Mouse (Mus musculus): ENCODE data around the gene Dpp7. TPM values are rescaled to one million over a fixed set of nuclear protein-coding genes. Genes with fewer than 3 reads are reported as not detected.

The Dpp7 gene
- polyA plus RNA-seq, 1 experiment from 2014 or later, result 21.5 TPM

DNA sequence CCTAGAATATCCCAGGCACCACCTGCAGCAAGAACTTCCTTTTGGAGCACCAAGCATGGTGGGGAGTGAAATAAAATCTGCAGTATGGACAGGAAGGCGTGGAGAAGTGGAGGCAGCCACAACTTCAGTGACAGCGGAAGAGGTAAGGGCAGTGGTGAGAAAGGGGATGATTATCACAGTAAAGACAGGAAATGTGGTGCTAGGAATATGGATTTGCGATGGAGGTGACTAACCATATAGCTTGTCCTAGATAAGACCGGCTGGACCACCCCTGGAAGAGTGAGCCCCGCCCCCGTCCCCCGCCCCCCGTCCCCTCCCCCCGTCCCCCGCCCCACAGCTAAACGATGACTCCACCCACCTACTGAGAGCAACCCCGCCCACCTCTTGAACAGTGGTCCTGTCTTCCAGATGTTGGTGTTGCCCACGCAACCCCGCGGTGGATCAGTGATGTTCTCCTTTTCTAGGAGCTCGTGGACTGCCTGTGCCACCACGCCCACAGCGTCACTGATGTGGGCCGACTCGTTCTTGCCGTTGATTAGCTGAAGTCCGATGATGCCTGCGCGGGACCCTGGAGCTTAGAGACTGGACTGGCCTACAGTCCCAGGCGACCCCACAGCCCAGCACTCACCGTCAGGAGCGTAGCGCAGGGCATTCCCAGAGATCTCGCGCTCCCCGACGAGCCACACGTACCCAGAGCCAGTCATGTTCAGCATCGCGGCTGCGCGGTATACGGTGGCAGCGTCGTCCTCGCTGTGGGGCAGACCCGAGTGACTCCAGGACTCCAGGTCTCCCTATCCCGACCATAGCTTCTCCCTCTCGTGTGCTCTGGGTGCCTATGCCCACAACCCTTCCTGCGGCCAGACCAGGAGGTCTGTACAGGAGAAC lies 51.3 kb downstream of the Dpp7 start:
- no peaks in the 10 kb centered on the region for H3K9me3 ChIP-seq
- 2% methylated on average over 40 of the region's 45 CpGs for WGBS
- H3K27me3 ChIP-seq (replicated peaks), result peaks cover 48% of the 10 kb centered on the region
- peaks cover 10% of the 10 kb centered on the region; the same call in 1 of the 2 replicates for H3K4me1 ChIP-seq
- no peaks in the 10 kb centered on the region for H3K36me3 ChIP-seq
- ATAC-seq (ENCODE audit: insufficient read depth, low FRiP score, low read depth), result peak; percentile 56
- H3K9ac ChIP-seq, result 0 out of 2 replicates have a peak overlapping the region, but pooled peaks have one; percentile 7
- peak overlapping the region; percentile 95 for H3K4me2 ChIP-seq
- H3K27ac ChIP-seq, result no peak overlapping the region
- H3K4me3 ChIP-seq (replicated peaks), result peak overlapping the region; percentile 45

DNA sequence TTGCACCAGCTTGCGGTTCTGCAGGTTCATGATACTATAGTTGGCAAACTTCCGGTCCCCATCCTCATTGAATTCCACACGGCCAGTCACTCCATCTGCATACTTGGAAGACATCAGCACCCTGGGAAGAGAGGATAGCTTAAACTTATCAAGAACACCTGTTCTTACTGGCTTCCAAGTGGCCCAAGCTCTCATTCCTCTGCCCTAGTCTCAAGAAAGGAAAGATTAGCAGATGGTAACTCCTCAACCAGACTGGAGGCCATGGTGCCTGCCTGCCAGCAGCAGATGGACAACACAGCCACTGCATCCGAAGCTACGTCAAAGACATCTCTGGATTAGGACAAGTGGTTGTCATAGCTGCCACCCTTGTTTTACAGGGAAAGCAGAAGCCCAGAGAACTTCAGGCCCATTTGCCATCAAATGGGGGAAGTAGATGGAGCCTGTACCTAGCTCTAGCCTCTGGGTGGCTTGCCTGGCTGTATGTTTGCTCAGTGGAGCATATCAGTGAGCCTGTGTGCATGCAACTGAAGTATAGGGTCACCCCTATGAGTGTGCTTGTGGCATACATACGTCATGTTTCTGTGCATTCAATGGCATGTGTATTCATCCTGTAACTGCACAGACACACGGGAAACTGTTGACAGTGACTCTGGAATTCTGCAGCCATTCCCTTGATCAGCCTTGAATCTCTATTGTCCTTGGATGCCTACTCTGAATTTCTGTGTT lies 52.1 kb downstream of the Dpp7 start:
- no peak for ATAC-seq (ENCODE audit: insufficient read depth, low FRiP score, low read depth)
- peak overlapping the region; percentile 45; the same call in 1 of the 2 replicates for H3K4me3 ChIP-seq (replicated peaks)
- peaks cover 10% of the 10 kb centered on the region; the same call in 1 of the 2 replicates for H3K4me1 ChIP-seq
- H3K4me2 ChIP-seq, result peak overlapping the region; percentile 95
- no peaks in the 10 kb centered on the region for H3K9me3 ChIP-seq
- WGBS, result 63% methylated on average over 7 of the region's 7 CpGs
- H3K36me3 ChIP-seq, result no peaks in the 10 kb centered on the region
- H3K27me3 ChIP-seq (replicated peaks), result peaks cover 47% of the 10 kb centered on the region
- H3K27ac ChIP-seq, result no peak overlapping the region
- H3K9ac ChIP-seq, result no peak overlapping the region

GRCm38 (mm10) chr2:25303452-25303851 lies 52.7 kb downstream of the Dpp7 start:
- peaks cover 10% of the 10 kb centered on the region; the same call in 1 of the 2 replicates for H3K4me1 ChIP-seq
- no peaks in the 10 kb centered on the region for H3K36me3 ChIP-seq
- ATAC-seq (ENCODE audit: insufficient read depth, low FRiP score, low read depth), result no peak
- peaks cover 41% of the 10 kb centered on the region for H3K27me3 ChIP-seq (replicated peaks)
- no peak overlapping the region for H3K4me2 ChIP-seq
- WGBS, result 65% methylated on average over 3 of the region's 3 CpGs
- no peak overlapping the region for H3K4me3 ChIP-seq (replicated peaks)
- H3K9me3 ChIP-seq, result no peaks in the 10 kb centered on the region
- no peak overlapping the region for H3K27ac ChIP-seq
- no peak overlapping the region for H3K9ac ChIP-seq

Other genes starting within 250 kb of the Dpp7 start
- 16.9 and 17.1 TPM in 2 replicates for gene Nrarp, start 175.6 kb downstream of the Dpp7 start, polyA plus RNA-seq (2015; fragmentation: Nextera tagmentation; extraction: Ambion mirVana)
- gene Tor4a, start 159.5 kb downstream of the Dpp7 start, polyA plus RNA-seq (2015; fragmentation: Nextera tagmentation; extraction: Ambion mirVana), result 15.5 and 17.2 TPM in 2 replicates
- 105 and 106 TPM in 2 replicates for gene Nelfb, start 144.9 kb downstream of the Dpp7 start, polyA plus RNA-seq (2015; fragmentation: Nextera tagmentation; extraction: Ambion mirVana)
- gene Stpg3, start 141.7 kb downstream of the Dpp7 start, polyA plus RNA-seq (2015; fragmentation: Nextera tagmentation; extraction: Ambion mirVana), result 0.18 TPM in 1 of 2 replicates, not detected in the other
- 0.92 and 1.5 TPM in 2 replicates for gene Fam166a, start 137.6 kb downstream of the Dpp7 start, polyA plus RNA-seq (2015; fragmentation: Nextera tagmentation; extraction: Ambion mirVana)
- gene Tubb4b, start 131.7 kb downstream of the Dpp7 start, polyA plus RNA-seq (2015; fragmentation: Nextera tagmentation; extraction: Ambion mirVana), result 607 and 620 TPM in 2 replicates
- 0.65 and 0.86 TPM in 2 replicates for gene Slc34a3, start 122.0 kb downstream of the Dpp7 start, polyA plus RNA-seq (2015; fragmentation: Nextera tagmentation; extraction: Ambion mirVana)
- 0.10 and 0.13 TPM in 2 replicates for gene Rnf224, start 119.6 kb downstream of the Dpp7 start, polyA plus RNA-seq (2015; fragmentation: Nextera tagmentation; extraction: Ambion mirVana)
- gene Rnf208, start 114.1 kb downstream of the Dpp7 start, polyA plus RNA-seq (2015; fragmentation: Nextera tagmentation; extraction: Ambion mirVana), result 13.7 and 13.8 TPM in 2 replicates
- gene Cysrt1, start 113.9 kb downstream of the Dpp7 start, polyA plus RNA-seq (2015; fragmentation: Nextera tagmentation; extraction: Ambion mirVana), result 7.9 and 22.2 TPM in 2 replicates
- gene AL732309.1, start 109.5 kb downstream of the Dpp7 start, polyA plus RNA-seq (2015; fragmentation: Nextera tagmentation; extraction: Ambion mirVana), result 5.7 and 7.2 TPM in 2 replicates
- gene Tmem203, start 100.9 kb downstream of the Dpp7 start, polyA plus RNA-seq (2015; fragmentation: Nextera tagmentation; extraction: Ambion mirVana), result 24.4 and 25.1 TPM in 2 replicates
- gene Tprn, start 93.7 kb downstream of the Dpp7 start, polyA plus RNA-seq (2015; fragmentation: Nextera tagmentation; extraction: Ambion mirVana), result 16.8 and 17.7 TPM in 2 replicates
- 209 TPM in 2 replicates for gene Ssna1, start 83.9 kb downstream of the Dpp7 start, polyA plus RNA-seq (2015; fragmentation: Nextera tagmentation; extraction: Ambion mirVana)
- gene Anapc2, start 83.9 kb downstream of the Dpp7 start, polyA plus RNA-seq (2015; fragmentation: Nextera tagmentation; extraction: Ambion mirVana), result 108 and 114 TPM in 2 replicates
- gene Tmem210, start 68.2 kb downstream of the Dpp7 start, polyA plus RNA-seq (2015; fragmentation: Nextera tagmentation; extraction: Ambion mirVana), result not detected in 2 replicates
- gene Lrrc26, start 66.4 kb downstream of the Dpp7 start, polyA plus RNA-seq (2015; fragmentation: Nextera tagmentation; extraction: Ambion mirVana), result 4.4 and 6.9 TPM in 2 replicates
- gene Grin1, start 37.2 kb downstream of the Dpp7 start, polyA plus RNA-seq (2015; fragmentation: Nextera tagmentation; extraction: Ambion mirVana), result 1.3 and 1.9 TPM in 2 replicates
- 46.4 and 54.6 TPM in 2 replicates for gene Man1b1, start 24.0 kb downstream of the Dpp7 start, polyA plus RNA-seq (2015; fragmentation: Nextera tagmentation; extraction: Ambion mirVana)
- 41.1 and 46.1 TPM in 2 replicates for gene Uap1l1, start 9.3 kb upstream of the Dpp7 start, polyA plus RNA-seq (2015; fragmentation: Nextera tagmentation; extraction: Ambion mirVana)
- gene Sapcd2, start 16.0 kb upstream of the Dpp7 start, polyA plus RNA-seq (2015; fragmentation: Nextera tagmentation; extraction: Ambion mirVana), result 37.6 and 41.7 TPM in 2 replicates
- gene Entpd2, start 39.5 kb upstream of the Dpp7 start, polyA plus RNA-seq (2015; fragmentation: Nextera tagmentation; extraction: Ambion mirVana), result 10.1 and 13.0 TPM in 2 replicates
- gene Npdc1, start 43.0 kb upstream of the Dpp7 start, polyA plus RNA-seq (2015; fragmentation: Nextera tagmentation; extraction: Ambion mirVana), result 47.0 and 49.6 TPM in 2 replicates
- gene Fut7, start 66.9 kb upstream of the Dpp7 start, polyA plus RNA-seq (2015; fragmentation: Nextera tagmentation; extraction: Ambion mirVana), result 0.17 and 0.30 TPM in 2 replicates
- 3.9 and 4.8 TPM in 2 replicates for gene Abca2, start 72.3 kb upstream of the Dpp7 start, polyA plus RNA-seq (2015; fragmentation: Nextera tagmentation; extraction: Ambion mirVana)
- 11.9 and 26.5 TPM in 2 replicates for gene Clic3, start 100.5 kb upstream of the Dpp7 start, polyA plus RNA-seq (2015; fragmentation: Nextera tagmentation; extraction: Ambion mirVana)
- gene Paxx, start 104.7 kb upstream of the Dpp7 start, polyA plus RNA-seq (2015; fragmentation: Nextera tagmentation; extraction: Ambion mirVana), result 35.3 and 37.4 TPM in 2 replicates
- gene Ptgds, start 113.7 kb upstream of the Dpp7 start, polyA plus RNA-seq (2015; fragmentation: Nextera tagmentation; extraction: Ambion mirVana), result 6.8 and 7.5 TPM in 2 replicates
- not detected in 2 replicates for gene Lcn12, start 137.6 kb upstream of the Dpp7 start, polyA plus RNA-seq (2015; fragmentation: Nextera tagmentation; extraction: Ambion mirVana)
- 64.4 and 71.4 TPM in 2 replicates for gene Fbxw5, start 144.4 kb upstream of the Dpp7 start, polyA plus RNA-seq (2015; fragmentation: Nextera tagmentation; extraction: Ambion mirVana)
- gene C8g, start 145.4 kb upstream of the Dpp7 start, polyA plus RNA-seq (2015; fragmentation: Nextera tagmentation; extraction: Ambion mirVana), result 8.3 and 8.6 TPM in 2 replicates
- 29.4 and 31.2 TPM in 2 replicates for gene Traf2, start 190.6 kb upstream of the Dpp7 start, polyA plus RNA-seq (2015; fragmentation: Nextera tagmentation; extraction: Ambion mirVana)
- 371 and 375 TPM in 2 replicates for gene Edf1, start 201.5 kb upstream of the Dpp7 start, polyA plus RNA-seq (2015; fragmentation: Nextera tagmentation; extraction: Ambion mirVana)
- gene Mamdc4, start 218.5 kb upstream of the Dpp7 start, polyA plus RNA-seq (2015; fragmentation: Nextera tagmentation; extraction: Ambion mirVana), result 74.5 and 104 TPM in 2 replicates
- gene Phpt1, start 218.9 kb upstream of the Dpp7 start, polyA plus RNA-seq (2015; fragmentation: Nextera tagmentation; extraction: Ambion mirVana), result 144 and 151 TPM in 2 replicates
- 1.0 and 1.1 TPM in 2 replicates for gene Ajm1, start 225.4 kb upstream of the Dpp7 start, polyA plus RNA-seq (2015; fragmentation: Nextera tagmentation; extraction: Ambion mirVana)